In genomic region chr16:45196816-45197215, GRCm38 (mm10) we compare ENCODE assay signal across 9 mouse cellular contexts. TPM values are rescaled to one million over a fixed set of nuclear protein-coding genes. Genes with fewer than 3 reads are reported as not detected.
A peak's percentile ranks its signal among the peaks of the same experiment; 100 is the strongest.
DNase-seq lines count a peak whose midpoint lies in the region; ATAC-seq and TF ChIP-seq lines count a peak whose summit lies in the region.
"Had no signal": no experiment of that assay in that cellular context is flagged by ENCODE, and none has a peak within 500 bp of the region (broad histone marks: within the 10 kb centered on the region; RNA-seq: fewer than 3 reads in every experiment).

No protein-coding gene starts in this region.

- TF ChIP-seq CTCF in kidney, adult 2 months (conservative IDR thresholded peaks at IDR 0.05; ENCODE audit: insufficient read depth, insufficient read length, low read depth, low read length) = peak; percentile 50
- peak; percentile 95 for TF ChIP-seq CTCF in midbrain, postnatal 0 days (IDR thresholded peaks at IDR 0.05)
- TF ChIP-seq CTCF in stomach, postnatal 0 days (IDR thresholded peaks at IDR 0.05; ENCODE audit: low read depth) = peak; percentile 93

- no peak overlapping the region for H3K4me3 ChIP-seq in kidney, adult 2 months (ENCODE audit: insufficient read depth, low read depth, low read length)
- no peak overlapping the region for H3K4me3 ChIP-seq in midbrain, postnatal 0 days (ENCODE audit: low read depth, low read length)
- no peak overlapping the region for H3K4me3 ChIP-seq in stomach, postnatal 0 days (ENCODE audit: low read depth, low read length)
- H3K4me3 ChIP-seq: erythroblast, embryonic 14.5 days had no signal

- no peaks in the 10 kb centered on the region for H3K27me3 ChIP-seq in kidney, adult 2 months (replicated peaks; ENCODE audit: control insufficient read depth, insufficient read depth, low read length)
- H3K27me3 ChIP-seq in midbrain, postnatal 0 days (ENCODE audit: insufficient read depth, low read length) = no peaks in the 10 kb centered on the region
- no peaks in the 10 kb centered on the region for H3K27me3 ChIP-seq in stomach, postnatal 0 days (ENCODE audit: control insufficient read depth, insufficient read depth, low read length)

- H3K36me3 ChIP-seq in kidney, adult 2 months (ENCODE audit: control insufficient read depth, insufficient read depth, low read length) = no peaks in the 10 kb centered on the region
- no peaks in the 10 kb centered on the region for H3K36me3 ChIP-seq in midbrain, postnatal 0 days (ENCODE audit: insufficient read depth, low read length)
- no peaks in the 10 kb centered on the region for H3K36me3 ChIP-seq in stomach, postnatal 0 days (ENCODE audit: control insufficient read depth, insufficient read depth, low read length)

- no peak overlapping the region for H3K27ac ChIP-seq in kidney, adult 2 months (ENCODE audit: insufficient read depth, low read depth, low read length)
- no peak overlapping the region for H3K27ac ChIP-seq in midbrain, postnatal 0 days (ENCODE audit: low read depth, low read length)
- H3K27ac ChIP-seq in stomach, postnatal 0 days (replicated peaks) = no peak overlapping the region

- no peaks in the 10 kb centered on the region for H3K4me1 ChIP-seq in kidney, adult 2 months (ENCODE audit: control insufficient read depth, insufficient read depth, low read length)
- H3K4me1 ChIP-seq in midbrain, postnatal 0 days (ENCODE audit: insufficient read depth, low read length) = no peaks in the 10 kb centered on the region
- H3K4me1 ChIP-seq in stomach, postnatal 0 days (replicated peaks; ENCODE audit: control insufficient read depth, insufficient read depth) = no peaks in the 10 kb centered on the region

- TF ChIP-seq EP300 in stomach, postnatal 0 days (optimal IDR thresholded peaks at IDR 0.05) = no peak

- H3K9me3 ChIP-seq in midbrain, postnatal 0 days (ENCODE audit: low read length) = no peaks in the 10 kb centered on the region
- no peaks in the 10 kb centered on the region for H3K9me3 ChIP-seq in stomach, postnatal 0 days (ENCODE audit: control insufficient read depth, low read length)

- H3K4me2 ChIP-seq in midbrain, postnatal 0 days (ENCODE audit: low read depth, low read length, poor library complexity, severe bottlenecking) = no peak overlapping the region
- no peak overlapping the region for H3K4me2 ChIP-seq in stomach, postnatal 0 days (replicated peaks; ENCODE audit: low read depth)

- no peak overlapping the region for H3K9ac ChIP-seq in midbrain, postnatal 0 days (replicated peaks; ENCODE audit: low read length, poor library complexity, severe bottlenecking)
- no peak overlapping the region for H3K9ac ChIP-seq in stomach, postnatal 0 days (ENCODE audit: low read length)

- DNase-seq in A20 (ENCODE audit: low read depth, low spot score) = peak; percentile 81
- peak; percentile 38 to 68 for DNase-seq in cerebellum, postnatal 4 days (ENCODE audit: low spot score in 2 of 2)
- DNase-seq in gastrocnemius, postnatal 25 days = peak; percentile 7
- DNase-seq in kidney, adult 2 months = peak; percentile 78
- peak; percentile 60 for DNase-seq in left cerebral cortex, postnatal 4 days
- DNase-seq in midbrain, postnatal 0 days (ENCODE audit: low spot score) = peak; percentile 93
- DNase-seq in stomach, postnatal 0 days (ENCODE audit: low spot score) = peak; percentile 50

- no peak for TF ChIP-seq POLR2A in kidney, adult 2 months (IDR thresholded peaks at IDR 0.05; ENCODE audit: low read depth, low read length)

- WGBS in kidney, adult 2 months = 35% methylated on average over 6 of the region's 6 CpGs
- WGBS in midbrain, postnatal 0 days = 26% methylated on average over 6 of the region's 6 CpGs
- 29% methylated on average over 6 of the region's 6 CpGs for WGBS in stomach, postnatal 0 days

- ATAC-seq in activated CD4-positive, CD25-positive, alpha-beta regulatory T cell, adult 4 months = peak; percentile 67
- ATAC-seq in midbrain, postnatal 0 days (ENCODE audit: low FRiP score) = peak; percentile 89
- ATAC-seq in stomach, postnatal 0 days (ENCODE audit: low FRiP score, low TSS enrichment) = peak; percentile 65; the same call in 1 of the 2 replicates

- intact Hi-C loops in left cerebral cortex, postnatal 4 days (cut with DNase I) = loop anchor here (5.0 kb wide), 2 partner anchors 205 to 410 kb away; no protein-coding TSS in a partner anchor

RNA-seq across cellular contexts. Expression of gene Btla, which starts 27.3 kb away (rescaled TPM):
- 10 to 100 TPM; 49.7 to 64.9 TPM for polyA plus RNA-seq in activated CD4-positive, CD25-positive, alpha-beta regulatory T cell, adult 4 months (2017; shearing (Covaris generic))
- under 1 TPM in 1 of 2 experiments, not detected in 1; 0.23 TPM for total RNA-seq in gastrocnemius, postnatal 25 days (2021)
- 0.24 and 1.8 TPM in 2 replicates for polyA plus RNA-seq in kidney, adult 2 months (2012; rRNA removed)
- total RNA-seq in left cerebral cortex, postnatal 4 days (2021) = under 1 TPM; 0.18 to 0.78 TPM
- total RNA-seq in midbrain, postnatal 0 days (2014; rRNA removed) = 0.52 TPM in 1 of 2 replicates, not detected in the other
- 0.12 and 0.21 TPM in 2 replicates for polyA plus RNA-seq in midbrain, postnatal 0 days (2015; fragmentation: Nextera tagmentation; extraction: Ambion mirVana)
- 0.06 and 0.07 TPM in 2 replicates for polyA plus RNA-seq in stomach, postnatal 0 days (2015; fragmentation: Nextera tagmentation; extraction: Ambion mirVana)
- polyA plus RNA-seq: erythroblast, embryonic 14.5 days had no signal

RNA-seq across cellular contexts. Expression of gene Atg3, which starts 38.2 kb away (rescaled TPM):
- polyA plus RNA-seq in activated CD4-positive, CD25-positive, alpha-beta regulatory T cell, adult 4 months (2017; shearing (Covaris generic)) = 10 to 100 TPM; 16.8 to 21.4 TPM
- total RNA-seq in gastrocnemius, postnatal 25 days (2021) = 10 to 100 TPM; 18.4 to 19.2 TPM
- 17.4 and 18.1 TPM in 2 replicates for polyA plus RNA-seq in kidney, adult 2 months (2012; rRNA removed)
- 10 to 100 TPM; 41.8 to 48.1 TPM for total RNA-seq in left cerebral cortex, postnatal 4 days (2021)
- total RNA-seq in midbrain, postnatal 0 days (2014; rRNA removed) = 15.4 and 20.5 TPM in 2 replicates
- 45.2 and 46.3 TPM in 2 replicates for polyA plus RNA-seq in midbrain, postnatal 0 days (2015; fragmentation: Nextera tagmentation; extraction: Ambion mirVana)
- 38.8 and 39.2 TPM in 2 replicates for polyA plus RNA-seq in stomach, postnatal 0 days (2015; fragmentation: Nextera tagmentation; extraction: Ambion mirVana)

RNA-seq across cellular contexts. Expression of gene Slc35a5, which starts 38.3 kb away (rescaled TPM):
- polyA plus RNA-seq in activated CD4-positive, CD25-positive, alpha-beta regulatory T cell, adult 4 months (2017; shearing (Covaris generic)) = 10 to 100 TPM; 23.5 to 36.9 TPM
- 1 to 10 TPM; 4.8 to 5.9 TPM for total RNA-seq in gastrocnemius, postnatal 25 days (2021)
- 23.1 and 24.9 TPM in 2 replicates for polyA plus RNA-seq in kidney, adult 2 months (2012; rRNA removed)
- 10 to 100 TPM; 49.5 to 52.3 TPM for total RNA-seq in left cerebral cortex, postnatal 4 days (2021)
- total RNA-seq in midbrain, postnatal 0 days (2014; rRNA removed) = 31.4 and 35.0 TPM in 2 replicates
- polyA plus RNA-seq in midbrain, postnatal 0 days (2015; fragmentation: Nextera tagmentation; extraction: Ambion mirVana) = 30.3 and 34.2 TPM in 2 replicates
- 12.8 and 13.0 TPM in 2 replicates for polyA plus RNA-seq in stomach, postnatal 0 days (2015; fragmentation: Nextera tagmentation; extraction: Ambion mirVana)
- polyA plus RNA-seq: erythroblast, embryonic 14.5 days had no signal

Comparison
In these comparisons a context has a peak if more than half of its experiments do, and no peak if none do; other contexts are left out.
1. DNase-seq: peak in every context shown above with its lines; median percentile 93 in midbrain, postnatal 0 days; 81 in A20; 78 in kidney, adult 2 months; 60 in left cerebral cortex, postnatal 4 days; 53 in cerebellum, postnatal 4 days; 50 in stomach, postnatal 0 days; 7 in gastrocnemius, postnatal 25 days.
2. RNA of gene Btla, which starts 27.3 kb away (polyA plus RNA-seq): 49.7 to 64.9 TPM in activated CD4-positive, CD25-positive, alpha-beta regulatory T cell, adult 4 months; 0.24 to 1.8 TPM in kidney, adult 2 months, 0.12 to 0.21 TPM in midbrain, postnatal 0 days and 0.06 to 0.07 TPM in stomach, postnatal 0 days; every median in the first group is over 10 times any median in the second.
3. Peak in every context shown above with its lines, with median percentiles within 50 percentile points of each other: ATAC-seq and CTCF ChIP-seq.